Mouse (Mus musculus) E14TG2a.4 (cell line): ENCODE results near the gene Ric8b.

Source experiments
- H3K27me3 ChIP-seq: 2 replicates; pipeline ENCODE4 v1.6.1; 2014; ENCODE audit warnings: low read length, control low read depth; ENCODE audit not compliant: insufficient read depth
- H3K36me3 ChIP-seq: 2 replicates; pipeline ENCODE4 v1.6.1; 2014; ENCODE audit warnings: low read length, control low read depth; ENCODE audit not compliant: insufficient read depth
- H3K4me1 ChIP-seq: replicated peaks from 2 replicates; pipeline ENCODE4 v1.6.1; 2014; ENCODE audit warnings: low read depth, low read length, control low read depth
- H3K4me3 ChIP-seq: replicated peaks from 2 replicates; pipeline ENCODE4 v1.5.1; 2014; ENCODE audit warnings: mild to moderate bottlenecking, low read length
- H3K9me3 ChIP-seq: 2 replicates; pipeline ENCODE4 v1.6.1; 2014; ENCODE audit warnings: low read length, control low read depth
- CTCF ChIP-seq: conservative IDR thresholded peaks from 2 replicates; pipeline ENCODE4 v1.5.1; 2014; ENCODE audit warnings: low read length
- NANOG ChIP-seq: IDR thresholded peaks from 2 replicates; pipeline ENCODE4 v1.6.1; 2014; ENCODE audit warnings: borderline replicate concordance, low read length, mixed read lengths
- POU5F1 ChIP-seq: IDR thresholded peaks from 2 replicates; pipeline ENCODE4 v1.6.1; 2014; ENCODE audit warnings: low read length, borderline replicate concordance

Gene Ric8b

GRCm38 (mm10) chr10:84963126-84963525 lies 45.7 kb downstream of the Ric8b start:
- TF ChIP-seq CTCF (no peak), POU5F1 (no peak), NANOG (no peak)
- H3K36me3 ChIP-seq = peaks cover 47% of the 10 kb centered on the region
- H3K4me1 ChIP-seq = no peaks in the 10 kb centered on the region
- no peaks in the 10 kb centered on the region for H3K27me3 ChIP-seq
- H3K4me3 ChIP-seq = no peak overlapping the region
- H3K9me3 ChIP-seq = no peaks in the 10 kb centered on the region

DNA sequence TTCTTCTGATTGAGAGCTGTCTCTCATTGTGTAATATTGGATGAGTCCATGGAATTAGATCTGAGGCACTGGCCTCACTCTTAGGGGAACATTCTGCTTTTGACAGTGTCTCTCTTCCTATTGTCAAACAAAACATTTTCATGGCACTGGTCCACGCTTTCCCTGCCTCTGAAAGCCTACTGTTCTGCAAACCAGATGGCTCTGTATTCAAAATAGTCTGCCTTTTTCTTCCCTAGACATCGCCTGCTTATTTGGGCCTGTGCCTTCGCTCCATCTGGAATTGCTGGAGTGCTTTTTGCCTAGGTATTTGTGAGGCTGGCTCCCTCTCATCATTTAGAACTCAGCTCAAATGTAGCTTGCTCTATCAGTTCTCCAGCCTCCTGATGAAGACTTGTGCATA lies 46.3 kb downstream of the Ric8b start:
- peaks cover 43% of the 10 kb centered on the region for H3K36me3 ChIP-seq
- H3K9me3 ChIP-seq = no peaks in the 10 kb centered on the region
- H3K4me1 ChIP-seq = no peaks in the 10 kb centered on the region
- no peak for TF ChIP-seq CTCF
- no peak for TF ChIP-seq POU5F1
- no peak for TF ChIP-seq NANOG
- no peaks in the 10 kb centered on the region for H3K27me3 ChIP-seq
- no peak overlapping the region for H3K4me3 ChIP-seq

DNA sequence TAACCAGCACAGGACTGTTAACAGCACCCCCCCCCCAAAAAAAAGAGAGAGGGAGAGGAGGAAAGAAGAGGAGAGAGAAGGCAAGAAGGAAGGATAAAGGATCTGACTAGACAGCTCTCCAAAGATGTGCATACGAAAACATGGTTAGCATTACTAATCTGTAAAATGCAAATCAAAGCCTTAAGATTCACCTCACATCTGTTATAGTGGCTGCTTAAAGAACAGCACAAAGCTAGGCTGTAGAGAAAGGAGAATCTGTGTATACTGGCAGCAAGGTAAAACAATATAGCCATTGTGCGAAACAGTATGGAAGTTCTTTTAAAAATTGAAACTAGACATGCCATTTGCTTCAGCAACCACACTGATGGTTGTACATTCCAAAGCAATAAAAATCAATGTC lies 49.1 kb downstream of the Ric8b start:
- H3K36me3 ChIP-seq = peaks cover 46% of the 10 kb centered on the region
- H3K27me3 ChIP-seq = no peaks in the 10 kb centered on the region
- H3K4me3 ChIP-seq = no peak overlapping the region
- TF ChIP-seq NANOG = no peak
- no peak for TF ChIP-seq POU5F1
- TF ChIP-seq CTCF = no peak
- no peaks in the 10 kb centered on the region for H3K9me3 ChIP-seq
- no peaks in the 10 kb centered on the region for H3K4me1 ChIP-seq

GRCm38 (mm10) chr10:84967645-84968044 lies 50.2 kb downstream of the Ric8b start:
- Histone ChIP-seq H3K4me3 (no peak overlapping the region), H3K27me3 (no peaks in the 10 kb centered on the region), H3K36me3 (peaks cover 48% of the 10 kb centered on the region), H3K4me1 (no peaks in the 10 kb centered on the region), H3K9me3 (no peaks in the 10 kb centered on the region)
- TF ChIP-seq NANOG (no peak), POU5F1 (no peak)

- Histone ChIP-seq H3K4me3 (no peak overlapping the region), H3K9me3 (no peaks in the 10 kb centered on the region), H3K36me3 (peaks cover 43% of the 10 kb centered on the region), H3K4me1 (no peaks in the 10 kb centered on the region), H3K27me3 (no peaks in the 10 kb centered on the region)
- TF ChIP-seq CTCF (no peak), POU5F1 (no peak), NANOG (no peak)
Observed at GRCm38 (mm10) chr10:84968852-84969704, 51.7 kb downstream of the Ric8b start.

- TF ChIP-seq POU5F1 (no peak), NANOG (no peak), CTCF (no peak)
- peaks cover 72% of the 10 kb centered on the region for H3K36me3 ChIP-seq
Observed at GRCm38 (mm10) chr10:84975264-84975663, 57.8 kb downstream of the Ric8b start.

GRCm38 (mm10) chr10:84976588-84977351 lies 59.4 kb downstream of the Ric8b start:
- TF ChIP-seq CTCF = no peak
- no peak for TF ChIP-seq NANOG
- TF ChIP-seq POU5F1 = no peak
- no peaks in the 10 kb centered on the region for H3K27me3 ChIP-seq
- no peak overlapping the region for H3K4me3 ChIP-seq
- H3K4me1 ChIP-seq = 0 out of 2 replicates have a peak, but pooled peaks cover 4% of the 10 kb centered on the region
- H3K9me3 ChIP-seq = no peaks in the 10 kb centered on the region
- peaks cover 64% of the 10 kb centered on the region for H3K36me3 ChIP-seq

More at GRCm38 (mm10) chr10:84975264-84975663, 57.8 kb downstream of the Ric8b start:
- no peaks in the 10 kb centered on the region for H3K9me3 ChIP-seq
- H3K4me1 ChIP-seq = no peaks in the 10 kb centered on the region
- H3K27me3 ChIP-seq = no peaks in the 10 kb centered on the region
- H3K4me3 ChIP-seq = no peak overlapping the region

DNA sequence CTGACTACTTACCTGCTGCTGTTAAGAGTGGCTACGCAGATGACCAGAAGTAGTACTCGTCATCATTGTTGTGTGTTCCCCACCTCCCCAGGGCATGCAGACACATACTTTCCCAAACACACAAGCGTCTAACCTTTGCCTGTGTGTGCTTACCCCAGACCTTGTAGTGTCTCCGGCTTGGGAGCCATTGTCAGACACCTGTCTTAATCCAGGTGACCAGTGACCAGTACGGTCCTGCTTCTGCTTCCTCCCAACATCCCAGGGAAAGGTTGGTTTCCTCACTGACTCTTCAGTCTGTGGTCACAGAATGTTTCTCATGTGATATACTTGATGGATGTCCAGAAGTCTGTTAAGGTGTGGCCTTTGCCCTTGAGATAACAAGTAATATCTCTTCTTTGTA lies 62.9 kb downstream of the Ric8b start:
- peaks cover 59% of the 10 kb centered on the region for H3K36me3 ChIP-seq
- H3K4me3 ChIP-seq = no peak overlapping the region
- H3K9me3 ChIP-seq = no peaks in the 10 kb centered on the region
- no peaks in the 10 kb centered on the region for H3K27me3 ChIP-seq
- peaks cover 18% of the 10 kb centered on the region for H3K4me1 ChIP-seq
- TF ChIP-seq CTCF (no peak), POU5F1 (no peak), NANOG (no peak)
